Mouse (Mus musculus) hindbrain, embryonic 11.5 days (tissue): ENCODE results near the gene Atg2a. TPM values are rescaled to one million over a fixed set of nuclear protein-coding genes. Genes with fewer than 3 reads are reported as not detected.

Experiments used
- ATAC-seq: fragments of 200-750 bp; cut with Nextera tagmentation; 2 replicates; pipeline ENCODE4 v1.8.0; 2017; ENCODE audit warnings: mild to moderate bottlenecking, moderate TSS enrichment, moderate library complexity; ENCODE audit not compliant: low FRiP score
- DNase-seq: peaks from one replicate; pipeline ENCODE4 v3.0.0-alpha.2; 2015; ENCODE audit warnings: low spot score
- H3K27ac ChIP-seq: fragments of 300-500 bp; sonication (generic); 2 replicates; pipeline ENCODE4 v1.5.1; 2014; ENCODE audit warnings: mild to moderate bottlenecking, low read depth, low read length
- H3K27me3 ChIP-seq: fragments of 300-500 bp; sonication (generic); 2 replicates; pipeline ENCODE4 v1.6.1; 2014; ENCODE audit warnings: mild to moderate bottlenecking, low read length, moderate library complexity, mixed read lengths; ENCODE audit not compliant: control insufficient read depth, insufficient read depth
- H3K36me3 ChIP-seq: fragments of 300-500 bp; sonication (generic); 2 replicates; pipeline ENCODE4 v1.6.1; 2014; ENCODE audit warnings: mild to moderate bottlenecking, low read length, moderate library complexity, mixed read lengths; ENCODE audit not compliant: control insufficient read depth, insufficient read depth
- H3K4me1 ChIP-seq: fragments of 300-500 bp; sonication (generic); replicated peaks from 2 replicates; pipeline ENCODE4 v1.6.1; 2014; ENCODE audit warnings: low read length, mixed read lengths; ENCODE audit not compliant: control insufficient read depth, insufficient read depth
- H3K4me2 ChIP-seq: fragments of 300-500 bp; sonication (generic); replicated peaks from 2 replicates; pipeline ENCODE4 v1.6.1; 2014; ENCODE audit warnings: mild to moderate bottlenecking, low read depth, low read length
- H3K4me3 ChIP-seq: fragments of 300-500 bp; sonication (generic); 2 replicates; pipeline ENCODE4 v1.5.1; 2014; ENCODE audit warnings: low read depth, low read length
- H3K9ac ChIP-seq: fragments of 300-500 bp; sonication (generic); 2 replicates; pipeline ENCODE4 v1.6.1; 2014; ENCODE audit warnings: low read depth, low read length
- H3K9me3 ChIP-seq: fragments of 300-500 bp; sonication (generic); 2 replicates; pipeline ENCODE4 v1.6.1; 2016; ENCODE audit warnings: low read length; ENCODE audit not compliant: control insufficient read depth
- WGBS: fragments of 180-500 bp; shearing (Covaris S2); extraction: QIAGEN DNeasy Blood & Tissue Kit; methylation state at CpG from one replicate; pipeline ENCODE4 v1.1.7; 2014; 5-methylcytosine and 5-hydroxymethylcytosine counted together
- polyA plus RNA-seq: library from polyadenylated mRNA; unstranded; fragments of >200 nt; fragmentation: Nextera tagmentation; extraction: Ambion mirVana; gene quantifications from 2 replicates; pipeline ENCODE4 v1.2.1, GENCODE M21; 2014

The Atg2a gene
- polyA plus RNA-seq, 1 experiment from 2014 or later, result 8.1 TPM

GRCm38 (mm10) chr19:6261379-6261778 is 19.9 kb downstream of the Atg2a start:
- Histone ChIP-seq H3K4me3 (no peak overlapping the region), H3K4me2 (no peak overlapping the region), H3K27me3 (no peaks in the 10 kb centered on the region), H3K9me3 (no peaks in the 10 kb centered on the region), H3K4me1 (no peaks in the 10 kb centered on the region), H3K27ac (no peak overlapping the region), H3K36me3 (peaks cover 7% of the 10 kb centered on the region; the same call in 1 of the 2 replicates), H3K9ac (no peak overlapping the region)
- WGBS, result 94% methylated on average over 14 of the region's 14 CpGs
- ATAC-seq (no peak), DNase-seq (no peak)

- Histone ChIP-seq H3K4me2 (no peak overlapping the region), H3K9me3 (no peaks in the 10 kb centered on the region), H3K36me3 (peaks cover 7% of the 10 kb centered on the region; the same call in 1 of the 2 replicates), H3K9ac (no peak overlapping the region), H3K27me3 (no peaks in the 10 kb centered on the region), H3K4me3 (no peak overlapping the region), H3K27ac (no peak overlapping the region), H3K4me1 (no peaks in the 10 kb centered on the region)
- 54% methylated on average over 7 of the region's 7 CpGs for WGBS
- ATAC-seq (no peak), DNase-seq (peak; percentile 79)
Observed at GRCm38 (mm10) chr19:6262222-6262621, 20.8 kb downstream of the Atg2a start.

- ATAC-seq, result no peak
- H3K4me3 ChIP-seq, result no peak overlapping the region
- WGBS, result 90% methylated on average over 8 of the region's 8 CpGs
Observed at GRCm38 (mm10) chr19:6262839-6263433, 21.5 kb downstream of the Atg2a start.

GRCm38 (mm10) chr19:6264200-6264599 is 22.7 kb downstream of the Atg2a start:
- Histone ChIP-seq H3K27me3 (no peaks in the 10 kb centered on the region), H3K4me1 (no peaks in the 10 kb centered on the region), H3K9ac (no peak overlapping the region), H3K4me2 (no peak overlapping the region), H3K27ac (no peak overlapping the region), H3K9me3 (no peaks in the 10 kb centered on the region), H3K36me3 (peaks cover 3% of the 10 kb centered on the region; the same call in 1 of the 2 replicates), H3K4me3 (no peak overlapping the region)
- DNase-seq (no peak), ATAC-seq (no peak)
- 79% methylated on average over 9 of the region's 9 CpGs for WGBS

More at GRCm38 (mm10) chr19:6262839-6263433, 21.5 kb downstream of the Atg2a start:
- Histone ChIP-seq H3K27ac (no peak overlapping the region), H3K9ac (no peak overlapping the region), H3K27me3 (no peaks in the 10 kb centered on the region), H3K36me3 (peaks cover 7% of the 10 kb centered on the region; the same call in 1 of the 2 replicates), H3K4me1 (no peaks in the 10 kb centered on the region), H3K9me3 (no peaks in the 10 kb centered on the region), H3K4me2 (no peak overlapping the region)
- DNase-seq, result no peak

- H3K36me3 ChIP-seq, result peaks cover 3% of the 10 kb centered on the region; the same call in 1 of the 2 replicates
- no peak overlapping the region for H3K9ac ChIP-seq
- H3K27ac ChIP-seq, result no peak overlapping the region
- no peaks in the 10 kb centered on the region for H3K9me3 ChIP-seq
- H3K4me1 ChIP-seq, result no peaks in the 10 kb centered on the region
- DNase-seq, result no peak
- H3K4me3 ChIP-seq, result no peak overlapping the region
- no peak overlapping the region for H3K4me2 ChIP-seq
- WGBS, result 92% methylated on average over 8 of the region's 8 CpGs
- ATAC-seq, result no peak
- H3K27me3 ChIP-seq, result no peaks in the 10 kb centered on the region
Observed at GRCm38 (mm10) chr19:6264945-6265344, 23.5 kb downstream of the Atg2a start.

- H3K9ac ChIP-seq, result no peak overlapping the region
- DNase-seq (no peak), ATAC-seq (no peak)
- H3K4me3 ChIP-seq, result no peak overlapping the region
- H3K27ac ChIP-seq, result no peak overlapping the region
- H3K36me3 ChIP-seq, result peaks cover 3% of the 10 kb centered on the region; the same call in 1 of the 2 replicates
- 67% methylated on average over 6 of the region's 6 CpGs for WGBS
- H3K4me1 ChIP-seq, result no peaks in the 10 kb centered on the region
- H3K4me2 ChIP-seq, result no peak overlapping the region
- no peaks in the 10 kb centered on the region for H3K9me3 ChIP-seq
- no peaks in the 10 kb centered on the region for H3K27me3 ChIP-seq
Observed at GRCm38 (mm10) chr19:6265727-6266182, 24.3 kb downstream of the Atg2a start.

- no peak overlapping the region for H3K4me3 ChIP-seq
- no peaks in the 10 kb centered on the region for H3K27me3 ChIP-seq
- no peaks in the 10 kb centered on the region for H3K36me3 ChIP-seq
- no peaks in the 10 kb centered on the region for H3K9me3 ChIP-seq
- no peak overlapping the region for H3K27ac ChIP-seq
- 75% methylated on average over 11 of the region's 11 CpGs for WGBS
- H3K9ac ChIP-seq, result no peak overlapping the region
- DNase-seq, result no peak
- no peak for ATAC-seq
- no peak overlapping the region for H3K4me2 ChIP-seq
- H3K4me1 ChIP-seq, result no peaks in the 10 kb centered on the region
Observed at GRCm38 (mm10) chr19:6267306-6268169, 26.1 kb downstream of the Atg2a start.

GRCm38 (mm10) chr19:6268170-6268528 is 26.7 kb downstream of the Atg2a start:
- DNase-seq (peak; percentile 94), ATAC-seq (no peak)
- Histone ChIP-seq H3K4me3 (no peak overlapping the region), H3K9me3 (no peaks in the 10 kb centered on the region), H3K27ac (no peak overlapping the region), H3K4me1 (no peaks in the 10 kb centered on the region), H3K4me2 (no peak overlapping the region), H3K36me3 (no peaks in the 10 kb centered on the region), H3K9ac (no peak overlapping the region), H3K27me3 (no peaks in the 10 kb centered on the region)
- WGBS, result 17% methylated on average over 8 of the region's 8 CpGs
